In genomic region chr7:79228471-79228870, GRCm38 (mm10) we compare ENCODE assay signal across 8 mouse cellular contexts. TPM values are rescaled to one million over a fixed set of nuclear protein-coding genes. Genes with fewer than 3 reads are reported as not detected.
DNase-seq lines count a peak whose midpoint lies in the region; ATAC-seq and TF ChIP-seq lines count a peak whose summit lies in the region.

No protein-coding gene starts in this region.

- no peaks in the 10 kb centered on the region for H3K9me3 ChIP-seq in heart, embryonic 11.5 days (replicated peaks; ENCODE audit: control insufficient read depth, low read length)
- H3K9me3 ChIP-seq in intestine, postnatal 0 days (ENCODE audit: control insufficient read depth) = no peaks in the 10 kb centered on the region
- H3K9me3 ChIP-seq in midbrain, embryonic 14.5 days (ENCODE audit: control insufficient read depth, low read length) = no peaks in the 10 kb centered on the region

- H3K36me3 ChIP-seq in heart, embryonic 11.5 days (ENCODE audit: control insufficient read depth, insufficient read depth, low read length) = no peaks in the 10 kb centered on the region
- H3K36me3 ChIP-seq in intestine, postnatal 0 days (ENCODE audit: control insufficient read depth, insufficient read depth) = no peaks in the 10 kb centered on the region
- no peaks in the 10 kb centered on the region for H3K36me3 ChIP-seq in midbrain, embryonic 14.5 days (ENCODE audit: control insufficient read depth, insufficient read depth, low read length)

- H3K4me1 ChIP-seq in heart, embryonic 11.5 days (ENCODE audit: control insufficient read depth, insufficient read depth, low read length) = no peaks in the 10 kb centered on the region
- H3K4me1 ChIP-seq in intestine, postnatal 0 days (replicated peaks; ENCODE audit: control insufficient read depth, insufficient read depth, low read length) = no peaks in the 10 kb centered on the region
- H3K4me1 ChIP-seq in midbrain, embryonic 14.5 days (ENCODE audit: control insufficient read depth, insufficient read depth, low read length) = no peaks in the 10 kb centered on the region

- intact Hi-C loops in left cerebral cortex, postnatal 36 days (cut with DNase I) = loop anchor here (1.0 to 5.0 kb wide), 3 partner anchors 80 to 306 kb away; partner anchors contain the start of gene Mfge8

- WGBS in heart, embryonic 11.5 days (ENCODE audit: insufficient replicate concordance) = 26% methylated on average over 9 of the region's 9 CpGs
- 23% methylated on average over 9 of the region's 9 CpGs for WGBS in intestine, postnatal 0 days
- WGBS in midbrain, embryonic 14.5 days = 30% methylated on average over 9 of the region's 9 CpGs

- peak; percentile 97 for DNase-seq in heart, adult 11 months
- DNase-seq in cerebellum, postnatal 36 days = peak; percentile 82 to 87
- peak; percentile 83 for DNase-seq in gastrocnemius, postnatal 10 days
- peak; percentile 58 to 74 for DNase-seq in left cerebral cortex, postnatal 36 days (ENCODE audit: low spot score in 2 of 2)
- peak; percentile 82 for DNase-seq in midbrain, embryonic 14.5 days
- peak; percentile 53 to 85 for DNase-seq in spleen, adult 18-20 months

- no peak overlapping the region for H3K9ac ChIP-seq in heart, embryonic 11.5 days (ENCODE audit: low read depth, low read length)
- no peak overlapping the region for H3K9ac ChIP-seq in intestine, postnatal 0 days (ENCODE audit: low read depth, low read length)
- H3K9ac ChIP-seq in midbrain, embryonic 14.5 days (replicated peaks; ENCODE audit: low read length) = no peak overlapping the region

- H3K4me3 ChIP-seq in heart, embryonic 11.5 days (ENCODE audit: low read depth, low read length) = no peak overlapping the region
- H3K4me3 ChIP-seq in intestine, postnatal 0 days (ENCODE audit: low read depth, low read length) = no peak overlapping the region
- H3K4me3 ChIP-seq in midbrain, embryonic 14.5 days (replicated peaks; ENCODE audit: low read depth, low read length) = no peak overlapping the region

- no peak overlapping the region for H3K27ac ChIP-seq in heart, embryonic 11.5 days (ENCODE audit: low read depth, low read length)
- H3K27ac ChIP-seq in intestine, postnatal 0 days (ENCODE audit: low read depth, low read length) = no peak overlapping the region
- no peak overlapping the region for H3K27ac ChIP-seq in midbrain, embryonic 14.5 days (replicated peaks; ENCODE audit: low read depth, low read length)

- peak; percentile 92 for TF ChIP-seq CTCF in intestine, postnatal 0 days (IDR thresholded peaks at IDR 0.05; ENCODE audit: low read depth)

- no peak for ATAC-seq in heart, embryonic 11.5 days (replicated peaks; ENCODE audit: insufficient number of reproducible peaks, low FRiP score, low TSS enrichment)
- 0 out of 2 replicates have a peak, but pooled peaks have one; percentile 39 for ATAC-seq in intestine, postnatal 0 days
- ATAC-seq in midbrain, embryonic 14.5 days (ENCODE audit: low FRiP score, low TSS enrichment) = 0 out of 2 replicates have a peak, but pooled peaks have one; percentile 27

- no peak overlapping the region for H3K4me2 ChIP-seq in heart, embryonic 11.5 days
- H3K4me2 ChIP-seq in intestine, postnatal 0 days (replicated peaks; ENCODE audit: low read depth) = no peak overlapping the region
- H3K4me2 ChIP-seq in midbrain, embryonic 14.5 days (ENCODE audit: low read length) = no peak overlapping the region

- H3K27me3 ChIP-seq in heart, embryonic 11.5 days (ENCODE audit: control insufficient read depth, insufficient read depth, low read length) = no peaks in the 10 kb centered on the region
- H3K27me3 ChIP-seq in intestine, postnatal 0 days (replicated peaks; ENCODE audit: control insufficient read depth, insufficient read depth, low read length) = no peaks in the 10 kb centered on the region
- no peaks in the 10 kb centered on the region for H3K27me3 ChIP-seq in midbrain, embryonic 14.5 days (ENCODE audit: control insufficient read depth, insufficient read depth, low read length)

RNA-seq across cellular contexts. Expression of gene Abhd2, which starts 44.5 kb away (rescaled TPM):
- polyA plus RNA-seq in heart, embryonic 11.5 days (2014; fragmentation: Nextera tagmentation; extraction: Ambion mirVana) = 4.9 and 6.1 TPM in 2 replicates
- total RNA-seq in gastrocnemius, postnatal 10 days (2021) = 10 to 100 TPM; 14.4 to 18.6 TPM
- 34.8 and 36.2 TPM in 2 replicates for polyA plus RNA-seq in intestine, postnatal 0 days (2015; fragmentation: Nextera tagmentation; extraction: Ambion mirVana)
- 100 to 1,000 TPM; 107 to 115 TPM for total RNA-seq in left cerebral cortex, postnatal 36 days (2021)
- 17.8 and 21.5 TPM in 2 replicates for polyA plus RNA-seq in midbrain, embryonic 14.5 days (2014; fragmentation: Nextera tagmentation; extraction: Ambion mirVana)
